Mouse (Mus musculus): ENCODE measurements around the gene Ctsg.
"Not testable (repeated sequence)": the region's sequence is repeated elsewhere in the genome, so short reads cannot be mapped to it uniquely, and the experiment has no call there.

Gene Ctsg

GRCm38 (mm10) chr14:56102386-56102785 lies at the start of gene Ctsg:
TSS of gene Ctsg (minus strand) at chr14:56102574.
- DNase-seq (ENCODE audit: low spot score in 2 of 2) = no peak

- DNase-seq (ENCODE audit: low spot score in 2 of 2) = not testable (repeated sequence)
Measured at GRCm38 (mm10) chr14:56133675-56134074, 31.3 kb upstream of the Ctsg start.

DNA sequence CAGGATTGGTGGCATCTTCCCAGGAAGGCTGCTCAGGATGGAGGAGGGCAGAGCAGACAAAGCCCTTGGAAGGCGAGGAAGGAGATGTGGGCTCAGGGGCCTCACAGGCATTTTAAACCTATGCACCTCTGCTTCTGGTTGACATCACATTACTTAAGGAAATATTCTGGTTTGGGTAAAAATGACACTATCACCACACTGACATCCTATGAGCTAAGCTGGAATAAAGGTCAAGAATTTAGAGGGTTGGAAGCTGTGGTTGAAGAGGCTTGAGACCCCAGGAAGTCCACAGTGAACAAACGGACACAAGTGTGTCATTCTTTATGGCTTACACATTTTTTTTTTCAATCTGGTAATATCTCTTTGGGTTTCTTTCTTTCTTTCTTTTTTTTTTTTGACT lies 30.1 kb upstream of the Ctsg start, which contains the start of gene Gzmd:
Gene Gzmd (minus strand): TSS at position 101 of the 400 bp plus-strand sequence.
- not testable (repeated sequence) for DNase-seq (ENCODE audit: low spot score in 2 of 2)

DNA sequence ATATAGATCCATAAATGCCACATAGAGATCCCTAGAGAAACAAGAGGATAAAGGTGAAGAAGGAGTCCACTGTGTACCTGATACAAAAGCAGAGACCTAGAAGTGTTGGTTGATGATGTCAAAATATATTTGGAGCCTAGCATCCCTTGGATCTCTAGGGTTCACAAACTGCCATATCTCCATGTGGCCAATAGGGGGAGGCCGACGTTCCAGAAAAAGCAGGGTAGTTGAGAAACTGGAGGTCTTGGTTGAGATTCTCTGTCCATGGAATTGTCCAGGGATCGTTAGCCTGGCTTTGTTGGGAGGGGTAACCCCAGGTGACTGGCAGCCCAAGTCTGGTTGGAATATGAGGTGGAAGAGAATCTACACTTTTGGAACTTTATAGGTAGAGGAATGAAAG lies 26.0 kb upstream of the Ctsg start:
- no peak for DNase-seq (ENCODE audit: low spot score in 2 of 2)

GRCm38 (mm10) chr14:56123516-56123915 lies 21.1 kb upstream of the Ctsg start:
- no peak for DNase-seq (ENCODE audit: low spot score in 2 of 2)

GRCm38 (mm10) chr14:56120525-56120924 lies 18.2 kb upstream of the Ctsg start, which contains the start of gene Gzme:
TSS of gene Gzme (minus strand) at chr14:56120625.
- DNase-seq (ENCODE audit: low spot score in 2 of 2) = no peak

DNA sequence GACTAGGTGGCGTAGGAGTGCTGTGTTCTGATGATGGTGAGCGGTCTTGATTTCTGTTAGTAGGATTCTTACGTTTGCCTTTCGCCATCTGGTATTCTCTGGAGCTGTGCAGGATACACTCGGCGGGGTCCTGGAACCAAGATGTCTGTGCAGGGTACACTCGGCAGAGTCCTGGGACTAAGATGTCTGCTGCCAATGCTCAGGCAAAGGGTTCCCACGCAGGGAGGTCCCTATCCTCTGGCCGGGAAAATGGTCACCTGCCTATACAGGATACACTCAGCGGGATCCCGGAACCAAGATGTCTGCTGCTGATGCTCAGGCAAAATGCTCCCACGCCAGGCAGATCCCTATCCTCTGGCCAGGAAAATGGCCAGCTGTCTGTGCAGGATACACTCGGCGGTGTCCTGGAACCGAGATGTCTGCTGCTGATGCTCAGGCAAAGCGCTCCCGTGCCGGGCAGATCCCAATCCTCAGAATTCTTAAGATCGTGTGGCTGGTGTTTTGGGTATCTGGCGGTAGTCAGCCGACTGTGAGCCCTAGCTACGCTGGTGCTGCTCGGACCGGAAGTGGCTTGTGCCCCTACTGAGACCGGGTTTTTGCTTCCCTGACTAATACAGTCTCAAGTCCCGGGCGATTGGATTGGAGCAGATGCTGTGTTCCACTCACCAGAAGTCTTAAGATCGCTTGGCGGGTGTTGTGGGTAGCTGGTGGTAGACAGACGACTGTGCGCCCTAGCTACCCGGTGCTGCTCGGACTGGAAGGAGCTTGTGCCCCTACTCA lies 13.3 kb upstream of the Ctsg start:
- not testable (repeated sequence) for DNase-seq (ENCODE audit: low spot score in 2 of 2)

DNA sequence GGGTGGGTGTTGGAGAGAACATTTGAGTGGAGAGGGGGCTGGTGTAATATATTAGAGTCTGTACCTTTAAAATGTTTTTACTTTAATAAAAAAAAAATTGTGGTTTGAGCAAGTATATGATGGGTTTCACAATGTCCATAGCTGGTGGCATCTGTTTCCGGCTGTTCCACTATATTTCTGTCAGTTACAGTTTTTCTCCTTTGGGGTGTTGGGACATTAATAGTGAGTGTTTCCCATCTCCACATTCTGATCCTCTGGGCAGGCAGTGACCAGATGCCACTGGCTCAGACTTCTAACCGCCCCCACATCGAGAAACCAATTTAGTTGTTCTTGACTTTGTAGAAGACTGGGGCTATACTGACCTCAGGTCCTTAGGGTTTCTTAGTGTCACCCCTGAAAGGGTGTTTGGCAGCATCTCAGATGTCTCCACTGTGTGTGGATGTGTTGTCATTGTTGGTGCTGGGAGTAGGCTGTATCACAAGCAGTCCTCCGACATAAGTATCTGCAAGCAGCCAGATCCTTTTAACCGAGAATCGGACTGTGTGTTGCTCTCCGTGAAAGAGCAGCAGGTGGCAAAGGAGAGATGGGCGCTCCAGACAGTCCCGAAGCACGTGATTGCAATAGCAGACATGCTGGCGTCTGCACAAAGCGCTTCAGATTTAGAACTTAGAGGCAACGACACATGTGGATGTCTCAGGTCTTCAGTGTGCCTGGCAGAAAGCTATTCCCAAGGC lies 3.2 kb upstream of the Ctsg start:
- no peak for DNase-seq (ENCODE audit: low spot score in 2 of 2)

- no peak for DNase-seq (ENCODE audit: low spot score in 2 of 2)
Measured at GRCm38 (mm10) chr14:56105016-56105415, 2.6 kb upstream of the Ctsg start.

DNA sequence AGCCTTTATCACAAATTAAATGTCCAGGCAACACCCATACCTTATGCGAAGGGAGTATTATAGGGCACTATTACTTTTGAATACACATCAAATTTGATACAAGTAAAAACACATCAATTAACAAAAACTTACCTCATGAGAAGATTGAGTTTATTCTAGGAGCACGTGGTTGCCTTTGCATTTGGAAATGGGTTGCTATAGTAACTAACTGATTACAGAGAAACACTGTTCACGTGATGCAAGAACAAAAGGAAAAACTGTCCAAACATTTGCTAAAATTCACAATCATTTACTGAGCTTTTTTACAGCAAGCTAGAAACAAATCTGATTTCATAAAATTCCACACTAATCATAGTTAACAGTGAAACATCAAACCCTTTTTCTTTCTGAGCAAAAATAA lies 1.1 kb upstream of the Ctsg start:
- no peak for DNase-seq (ENCODE audit: low spot score in 2 of 2)

DNA sequence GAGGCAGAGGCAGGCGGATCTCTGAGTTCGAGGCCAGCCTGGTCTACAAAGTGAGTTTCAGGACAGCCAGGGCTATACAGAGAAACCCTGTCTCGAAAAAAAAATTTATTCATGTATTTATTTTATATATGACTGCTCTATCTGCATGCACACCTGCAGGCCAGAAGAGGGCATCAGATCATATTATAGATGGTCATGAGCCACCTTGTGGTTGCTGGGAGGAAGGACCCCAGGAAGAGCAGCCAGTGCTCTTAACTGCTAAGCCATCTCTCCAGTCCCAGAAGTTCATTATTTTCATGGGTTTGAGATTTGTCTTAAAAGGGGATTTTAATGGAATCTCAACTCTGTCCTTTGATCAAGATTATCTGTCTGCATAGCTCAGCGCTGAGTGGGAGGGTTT lies 3.4 kb downstream of the Ctsg start:
- DNase-seq (ENCODE audit: low spot score in 2 of 2) = peak; percentile 21 to 25

DNA sequence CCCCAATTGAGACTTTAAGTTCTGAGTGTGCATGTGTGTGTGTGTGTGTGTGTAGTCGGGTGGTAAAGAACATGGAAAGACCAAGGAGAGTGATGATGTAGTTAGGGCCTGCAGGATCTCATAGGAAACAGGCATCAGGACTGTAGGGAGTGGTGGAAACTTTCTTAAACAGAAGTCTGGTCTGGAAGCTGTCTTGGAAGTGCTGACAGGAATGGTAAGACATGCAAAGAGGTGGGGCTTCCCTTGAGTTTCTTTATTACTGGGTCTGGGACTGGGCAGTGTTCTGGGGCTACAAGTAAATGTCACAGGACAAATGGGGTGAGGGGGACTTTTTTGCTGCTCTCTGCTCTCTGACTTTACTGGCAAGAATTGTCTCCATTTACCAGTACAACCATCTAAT lies 4.8 kb downstream of the Ctsg start:
- no peak for DNase-seq (ENCODE audit: low spot score in 2 of 2)

GRCm38 (mm10) chr14:56093353-56093752 lies 9.0 kb downstream of the Ctsg start:
- DNase-seq (ENCODE audit: low spot score in 2 of 2) = peak in 1 of 2 experiments; percentile 16

DNA sequence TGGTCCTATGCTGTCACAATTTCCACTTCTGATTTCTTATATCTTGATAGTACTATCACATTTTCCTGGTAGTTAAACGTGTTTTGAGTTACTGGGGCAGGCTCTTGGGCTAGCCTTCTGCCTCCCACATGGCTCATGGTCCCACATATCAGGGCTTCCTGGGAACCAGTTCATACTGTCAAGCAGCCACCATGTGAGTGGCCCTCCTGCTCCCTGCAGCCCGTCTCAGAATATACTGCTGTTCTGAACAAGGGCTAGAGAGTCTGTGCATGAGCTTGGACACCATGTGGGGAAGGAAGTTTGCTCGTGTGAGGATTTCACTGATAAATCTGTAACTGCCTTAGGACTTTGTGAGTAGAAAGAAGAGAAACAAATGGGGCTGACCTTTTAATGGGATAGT lies 15.7 kb downstream of the Ctsg start:
- no peak for DNase-seq (ENCODE audit: low spot score in 2 of 2)

DNA sequence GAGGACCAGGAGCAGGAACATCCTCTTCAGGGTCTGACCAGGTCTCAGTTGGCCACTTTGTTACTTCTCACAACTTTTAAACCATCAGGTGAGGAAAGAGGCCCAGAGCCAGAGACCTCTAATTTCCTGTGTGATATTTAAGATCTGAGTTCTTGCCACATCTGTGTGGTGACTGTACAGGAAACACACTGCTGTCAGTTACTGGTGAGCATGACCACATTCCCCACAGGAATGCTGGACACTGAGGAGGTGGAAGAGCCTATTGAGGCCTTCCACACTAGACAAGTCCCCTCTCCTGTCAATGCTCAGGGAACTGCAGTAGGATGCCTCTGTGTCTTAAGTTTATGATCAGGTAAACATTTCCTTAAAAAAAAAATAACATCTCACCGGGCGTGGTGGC lies 17.2 kb downstream of the Ctsg start, which contains the start of gene Mcpt8:
Gene Mcpt8 (minus strand): TSS at position 107 of the 400 bp plus-strand sequence.
- DNase-seq (ENCODE audit: low spot score in 2 of 2) = no peak

- DNase-seq (ENCODE audit: low spot score in 2 of 2) = no peak
Measured at GRCm38 (mm10) chr14:56082016-56082415, 20.4 kb downstream of the Ctsg start.

DNA sequence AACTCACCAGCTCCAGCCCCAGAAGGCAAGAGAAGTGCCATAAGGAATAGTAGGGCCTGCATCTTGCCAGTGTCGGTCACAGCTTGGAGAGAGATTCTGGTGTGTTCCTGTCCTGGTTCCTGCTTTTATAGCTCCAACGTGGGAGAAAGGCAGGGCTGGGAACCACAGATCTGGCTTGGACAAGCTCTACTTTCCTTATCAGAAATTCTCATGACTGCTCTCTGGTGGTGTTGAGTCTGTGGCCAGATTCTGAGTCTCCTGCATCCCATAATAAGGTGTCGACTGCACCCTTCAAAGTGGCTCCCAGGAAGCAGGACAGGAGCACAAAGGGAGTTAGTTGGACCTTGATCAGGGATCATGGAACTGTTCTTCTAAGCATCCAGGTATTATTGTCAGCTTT lies 40.2 kb downstream of the Ctsg start, which contains the start of gene Mcpt4:
Gene Mcpt4 (minus strand): TSS at position 101 of the 400 bp plus-strand sequence.
- DNase-seq (ENCODE audit: low spot score in 2 of 2) = not testable (repeated sequence)

DNA sequence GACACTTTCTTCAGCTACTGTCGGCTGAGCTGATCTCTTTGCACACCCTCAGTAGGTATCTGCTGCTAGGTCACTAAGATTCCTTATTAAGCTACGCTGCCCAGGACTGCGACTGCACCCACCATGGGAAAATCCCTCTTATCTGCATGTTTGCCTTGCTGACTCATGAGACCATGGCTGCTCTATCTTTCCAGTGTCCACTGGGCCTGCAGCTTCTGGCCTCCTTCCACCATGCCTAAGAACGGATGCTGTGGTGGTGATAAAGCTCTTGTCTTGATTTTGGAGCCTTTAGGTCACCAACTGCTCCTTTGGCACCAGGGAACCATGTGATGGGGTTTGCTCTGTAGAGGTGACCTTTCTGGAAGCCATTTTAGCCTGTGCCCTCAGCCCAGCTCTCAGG lies 44.7 kb downstream of the Ctsg start:
- no peak for DNase-seq (ENCODE audit: low spot score in 2 of 2)

DNA sequence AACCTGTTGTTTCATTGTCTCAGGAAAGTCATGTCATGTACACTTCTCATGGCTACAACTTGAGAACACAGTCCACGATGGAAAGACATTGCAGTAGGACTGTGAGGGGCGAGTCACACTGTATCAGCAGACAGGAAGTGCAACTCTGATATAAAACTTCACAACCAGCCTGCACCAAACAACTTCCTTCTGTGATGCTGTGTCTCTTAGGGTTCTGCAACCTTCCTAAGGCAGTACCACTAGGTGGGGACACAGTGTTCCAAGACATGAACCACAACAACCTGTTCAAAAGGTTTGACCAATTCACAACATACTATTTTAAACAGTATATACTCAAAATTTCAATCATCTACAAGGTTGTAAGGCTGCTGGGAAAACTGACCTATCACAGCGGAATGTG lies 47.0 kb downstream of the Ctsg start:
- DNase-seq (ENCODE audit: low spot score in 2 of 2) = no peak
